Mouse (Mus musculus) kidney, embryonic 14.5 days (tissue): ENCODE results near the gene Spry1. TPM values are rescaled to one million over a fixed set of nuclear protein-coding genes. Genes with fewer than 3 reads are reported as not detected.

Experiments used
- ATAC-seq: fragments of 200-750 bp; cut with Nextera tagmentation; 2 replicates; pipeline ENCODE4 v1.8.0; 2017; ENCODE audit warnings: moderate number of reproducible peaks, mild to moderate bottlenecking, moderate TSS enrichment, moderate library complexity; ENCODE audit not compliant: low FRiP score, low TSS enrichment
- H3K27ac ChIP-seq: fragments of 300-500 bp; sonication (generic); 2 replicates; pipeline ENCODE4 v1.5.1; 2014; ENCODE audit warnings: low read depth, mild to moderate bottlenecking, low read length, moderate library complexity, mixed read lengths
- H3K27me3 ChIP-seq: fragments of 300-500 bp; sonication (generic); 2 replicates; pipeline ENCODE4 v1.6.1; 2014; ENCODE audit warnings: mild to moderate bottlenecking, low read length; ENCODE audit not compliant: control insufficient read depth, insufficient read depth
- H3K36me3 ChIP-seq: fragments of 300-500 bp; sonication (generic); 2 replicates; pipeline ENCODE4 v1.6.1; 2014; ENCODE audit warnings: low read length, mixed read lengths; ENCODE audit not compliant: control insufficient read depth, insufficient read depth
- H3K4me1 ChIP-seq: fragments of 300-500 bp; sonication (generic); 2 replicates; pipeline ENCODE4 v1.6.1; 2014; ENCODE audit warnings: low read length, mixed read lengths; ENCODE audit not compliant: control insufficient read depth, insufficient read depth
- H3K4me2 ChIP-seq: fragments of 300-500 bp; sonication (generic); replicated peaks from 2 replicates; pipeline ENCODE4 v1.6.1; 2014; ENCODE audit warnings: low read depth, mild to moderate bottlenecking, low read length
- H3K4me3 ChIP-seq: fragments of 300-500 bp; sonication (generic); 2 replicates; pipeline ENCODE4 v1.5.1; 2014; ENCODE audit warnings: mild to moderate bottlenecking, low read length
- H3K9ac ChIP-seq: fragments of 300-500 bp; sonication (generic); 2 replicates; pipeline ENCODE4 v1.6.1; 2014; ENCODE audit warnings: low read depth, mild to moderate bottlenecking, low read length, moderate library complexity
- H3K9me3 ChIP-seq: fragments of 300-500 bp; sonication (generic); 2 replicates; pipeline ENCODE4 v1.6.1; 2016; ENCODE audit warnings: low read length; ENCODE audit not compliant: control insufficient read depth
- WGBS: fragments of 180-500 bp; shearing (Covaris S2); extraction: QIAGEN DNeasy Blood & Tissue Kit; methylation state at CpG from one replicate; pipeline ENCODE4 v1.1.7; 2014; 5-methylcytosine and 5-hydroxymethylcytosine counted together
- polyA plus RNA-seq: library from polyadenylated mRNA; unstranded; fragments of >200 nt; fragmentation: Nextera tagmentation; extraction: Ambion mirVana; gene quantifications from 2 replicates; pipeline ENCODE4 v1.2.1, GENCODE M21; 2014

Spry1 gene
- polyA plus RNA-seq, 1 experiment from 2014 or later, result 49.8 TPM

- Histone ChIP-seq H3K27ac (no peak overlapping the region), H3K36me3 (peaks cover 52% of the 10 kb centered on the region), H3K4me1 (peaks cover 35% of the 10 kb centered on the region), H3K4me3 (no peak overlapping the region), H3K9ac (no peak overlapping the region), H3K27me3 (no peaks in the 10 kb centered on the region), H3K9me3 (no peaks in the 10 kb centered on the region), H3K4me2 (0 out of 2 replicates have a peak overlapping the region, but pooled peaks have one; percentile 25)
- ATAC-seq, result no peak
- 85% methylated on average over 9 of the region's 9 CpGs for WGBS
Measured at GRCm38 (mm10) chr3:37646221-37646620, 6.5 kb downstream of the Spry1 start.

- Histone ChIP-seq H3K36me3 (peaks cover 52% of the 10 kb centered on the region), H3K27ac (no peak overlapping the region), H3K9me3 (no peaks in the 10 kb centered on the region)
Measured at GRCm38 (mm10) chr3:37647225-37647624, 7.5 kb downstream of the Spry1 start.

GRCm38 (mm10) chr3:37648244-37648643 is 8.5 kb downstream of the Spry1 start:
- WGBS, result 70% methylated on average over 13 of the region's 13 CpGs
- ATAC-seq, result no peak
- Histone ChIP-seq H3K4me3 (no peak overlapping the region), H3K36me3 (peaks cover 43% of the 10 kb centered on the region), H3K27me3 (no peaks in the 10 kb centered on the region), H3K4me2 (no peak overlapping the region), H3K4me1 (peaks cover 26% of the 10 kb centered on the region), H3K9me3 (no peaks in the 10 kb centered on the region), H3K27ac (no peak overlapping the region), H3K9ac (no peak overlapping the region)

More at GRCm38 (mm10) chr3:37647225-37647624, 7.5 kb downstream of the Spry1 start:
- Histone ChIP-seq H3K4me2 (no peak overlapping the region), H3K27me3 (no peaks in the 10 kb centered on the region), H3K4me1 (peaks cover 33% of the 10 kb centered on the region), H3K4me3 (no peak overlapping the region), H3K9ac (no peak overlapping the region)
- WGBS, result 67% methylated on average over 10 of the region's 10 CpGs
- ATAC-seq, result no peak

GRCm38 (mm10) chr3:37649281-37649680 is 9.5 kb downstream of the Spry1 start:
- ATAC-seq, result no peak
- Histone ChIP-seq H3K36me3 (peaks cover 34% of the 10 kb centered on the region), H3K27me3 (no peaks in the 10 kb centered on the region), H3K27ac (no peak overlapping the region), H3K9ac (no peak overlapping the region), H3K4me1 (peaks cover 26% of the 10 kb centered on the region), H3K9me3 (no peaks in the 10 kb centered on the region), H3K4me3 (no peak overlapping the region), H3K4me2 (no peak overlapping the region)
- WGBS, result 76% methylated on average over 6 of the region's 6 CpGs

GRCm38 (mm10) chr3:37652537-37652936 is 12.8 kb downstream of the Spry1 start:
- peaks cover 10% of the 10 kb centered on the region; the same call in 1 of the 2 replicates for H3K36me3 ChIP-seq
- no peak overlapping the region; the same call in 1 of the 2 replicates for H3K9ac ChIP-seq
- no peaks in the 10 kb centered on the region for H3K27me3 ChIP-seq
- 0 out of 2 replicates have a peak overlapping the region, but pooled peaks have one; percentile 11 for H3K4me2 ChIP-seq
- H3K9me3 ChIP-seq, result no peaks in the 10 kb centered on the region
- peak; percentile 30; the same call in 1 of the 2 replicates for ATAC-seq
- WGBS, result 69% methylated on average over 9 of the region's 9 CpGs
- peak overlapping the region; percentile 75; the same call in 1 of the 2 replicates for H3K27ac ChIP-seq
- peaks cover 25% of the 10 kb centered on the region for H3K4me1 ChIP-seq
- H3K4me3 ChIP-seq, result no peak overlapping the region; the same call in 1 of the 2 replicates

GRCm38 (mm10) chr3:37653935-37654729 is 14.4 kb downstream of the Spry1 start:
- Histone ChIP-seq H3K9ac (peak overlapping the region; percentile 9; the same call in 1 of the 2 replicates), H3K4me1 (peaks cover 30% of the 10 kb centered on the region), H3K27me3 (no peaks in the 10 kb centered on the region), H3K9me3 (no peaks in the 10 kb centered on the region), H3K27ac (peak overlapping the region; percentile 49; the same call in 1 of the 2 replicates), H3K4me2 (peak overlapping the region; percentile 43), H3K36me3 (peaks cover 3% of the 10 kb centered on the region; the same call in 1 of the 2 replicates), H3K4me3 (peak overlapping the region; percentile 22; the same call in 1 of the 2 replicates)
- WGBS, result 5% methylated on average over 16 of the region's 16 CpGs
- peak; percentile 55 for ATAC-seq

GRCm38 (mm10) chr3:37654787-37655186 is 15.0 kb downstream of the Spry1 start:
- peaks cover 34% of the 10 kb centered on the region for H3K4me1 ChIP-seq
- H3K9me3 ChIP-seq, result no peaks in the 10 kb centered on the region
- 62% methylated on average over 6 of the region's 6 CpGs for WGBS
- peak overlapping the region; percentile 43 for H3K4me2 ChIP-seq
- H3K27ac ChIP-seq, result no peak overlapping the region
- H3K27me3 ChIP-seq, result no peaks in the 10 kb centered on the region
- no peak for ATAC-seq
- H3K4me3 ChIP-seq, result no peak overlapping the region; the same call in 1 of the 2 replicates
- H3K9ac ChIP-seq, result peak overlapping the region; percentile 9; the same call in 1 of the 2 replicates
- peaks cover 3% of the 10 kb centered on the region; the same call in 1 of the 2 replicates for H3K36me3 ChIP-seq

GRCm38 (mm10) chr3:37655933-37656633 is 16.3 kb downstream of the Spry1 start:
- H3K9ac ChIP-seq, result no peak overlapping the region
- peak overlapping the region; percentile 56; the same call in 1 of the 2 replicates for H3K27ac ChIP-seq
- no peaks in the 10 kb centered on the region for H3K27me3 ChIP-seq
- no peak for ATAC-seq
- H3K4me1 ChIP-seq, result peaks cover 39% of the 10 kb centered on the region
- H3K4me3 ChIP-seq, result 0 out of 2 replicates have a peak overlapping the region, but pooled peaks have one; percentile 6
- WGBS, result 28% methylated on average over 20 of the region's 20 CpGs
- no peaks in the 10 kb centered on the region for H3K36me3 ChIP-seq
- H3K4me2 ChIP-seq, result peak overlapping the region; percentile 12
- no peaks in the 10 kb centered on the region for H3K9me3 ChIP-seq
